Mouse (Mus musculus) hindbrain, embryonic 10.5 days (tissue): ENCODE results near the gene Pex6. TPM values are rescaled to one million over a fixed set of nuclear protein-coding genes. Genes with fewer than 3 reads are reported as not detected.

ENCODE experiments used
- DNase-seq: peaks from one replicate; pipeline ENCODE4 v3.0.0-alpha.2; 2017; ENCODE audit warnings: low spot score
- H3K27ac ChIP-seq: fragments of 300-500 bp; sonication (generic); 2 replicates; pipeline ENCODE4 v1.5.1; 2016; ENCODE audit warnings: mild to moderate bottlenecking, moderate library complexity
- H3K27me3 ChIP-seq: fragments of 300-500 bp; sonication (generic); 2 replicates; pipeline ENCODE4 v1.6.1; 2016; ENCODE audit warnings: mild to moderate bottlenecking; ENCODE audit not compliant: poor library complexity, insufficient read depth, severe bottlenecking
- H3K36me3 ChIP-seq: fragments of 300-500 bp; sonication (generic); 2 replicates; pipeline ENCODE4 v1.6.1; 2016; ENCODE audit warnings: mild to moderate bottlenecking, moderate library complexity
- H3K4me1 ChIP-seq: fragments of 300-500 bp; sonication (generic); replicated peaks from 2 replicates; pipeline ENCODE4 v1.6.1; 2016; ENCODE audit warnings: mild to moderate bottlenecking
- H3K4me3 ChIP-seq: fragments of 300-500 bp; sonication (generic); 2 replicates; pipeline ENCODE4 v1.5.1; 2016; ENCODE audit warnings: mild to moderate bottlenecking, moderate library complexity
- H3K9me3 ChIP-seq: fragments of 300-500 bp; sonication (generic); 2 replicates; pipeline ENCODE4 v1.6.1; 2016; ENCODE audit warnings: mild to moderate bottlenecking, moderate library complexity
- WGBS: fragments of 180-500 bp; shearing (Covaris S2); methylation state at CpG from one replicate; pipeline ENCODE4 v1.1.7; 2016; 5-methylcytosine and 5-hydroxymethylcytosine counted together
- polyA plus RNA-seq: library from polyadenylated mRNA; unstranded; fragments of >200 nt; fragmentation: Nextera tagmentation; extraction: Ambion mirVana; gene quantifications from 2 replicates; pipeline ENCODE4 v1.2.1, GENCODE M21; 2016

The Pex6 gene
- polyA plus RNA-seq, 1 experiment from 2014 or later = 25.7 TPM

DNA sequence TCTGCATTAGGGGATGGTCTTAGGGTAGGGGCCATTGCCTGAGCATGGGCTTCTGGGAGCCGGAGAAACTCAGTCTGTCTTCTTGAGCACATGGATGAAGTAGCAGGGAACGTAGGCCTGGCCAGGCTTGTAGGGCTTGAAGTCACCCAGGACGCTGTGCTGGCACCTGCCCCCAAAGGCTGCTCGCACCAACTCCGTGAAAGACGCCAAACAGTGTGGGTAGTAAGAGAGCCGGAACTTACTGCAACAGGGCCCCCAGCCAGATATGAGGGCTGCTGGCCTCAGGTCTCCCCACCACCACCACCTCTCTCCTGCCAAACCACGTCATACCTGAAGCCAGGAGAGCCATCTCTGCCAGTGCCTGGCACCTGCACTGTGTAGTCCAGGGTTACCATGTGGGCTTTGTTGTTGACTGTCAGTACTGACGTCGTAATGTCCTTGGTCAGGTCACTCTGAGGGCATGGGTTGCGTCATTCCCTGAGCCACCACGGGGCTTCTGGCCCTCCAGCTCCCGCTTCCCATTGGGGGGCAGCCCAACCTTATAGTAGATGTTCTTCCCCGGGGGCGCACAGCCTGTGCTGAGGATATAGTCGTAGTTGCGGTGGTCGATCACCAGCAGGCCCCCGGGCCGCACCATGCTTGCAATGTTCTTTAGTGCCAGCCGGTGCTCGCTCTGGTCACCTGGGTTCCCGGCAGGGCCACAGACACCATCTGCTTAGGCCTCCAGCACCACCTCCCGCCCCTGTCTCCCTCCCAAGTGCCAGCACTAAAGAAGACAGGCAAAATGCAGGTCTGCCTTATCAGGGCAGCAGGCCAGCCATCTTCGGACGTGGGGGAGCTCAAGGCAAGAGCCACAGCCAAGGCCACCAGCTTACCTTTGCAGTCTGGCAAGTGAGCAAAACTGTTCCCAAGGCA lies 14.7 kb downstream of the Pex6 start:
- Histone ChIP-seq H3K27me3 (peaks cover 22% of the 10 kb centered on the region), H3K27ac (no peak overlapping the region), H3K9me3 (no peaks in the 10 kb centered on the region), H3K36me3 (peaks cover 52% of the 10 kb centered on the region), H3K4me1 (peaks cover 15% of the 10 kb centered on the region), H3K4me3 (no peak overlapping the region)
- no peak for DNase-seq
- 94% methylated on average over 26 of the region's 26 CpGs for WGBS

DNA sequence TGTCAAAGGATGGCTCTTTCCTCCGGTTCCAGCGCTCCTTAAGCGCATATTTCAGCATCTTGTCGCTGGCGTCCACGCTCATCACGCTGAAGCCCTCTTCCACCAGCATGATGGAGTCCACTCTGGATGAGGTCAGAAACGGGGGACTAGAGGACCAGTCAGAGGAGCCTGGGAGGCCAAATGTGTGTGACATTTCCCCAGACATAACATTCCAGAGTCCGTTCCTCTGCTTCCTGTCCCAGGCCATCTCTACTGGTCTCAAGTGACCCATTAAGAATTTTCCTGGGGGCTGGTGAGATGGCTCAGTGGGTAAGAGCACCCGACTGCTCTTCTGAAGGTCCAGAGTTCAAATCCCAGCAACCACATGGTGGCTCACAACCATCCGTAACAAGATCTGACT lies 16.0 kb downstream of the Pex6 start:
- 91% methylated on average over 11 of the region's 11 CpGs for WGBS
- Histone ChIP-seq H3K4me1 (peaks cover 15% of the 10 kb centered on the region), H3K9me3 (no peaks in the 10 kb centered on the region), H3K36me3 (peaks cover 40% of the 10 kb centered on the region), H3K27ac (no peak overlapping the region), H3K27me3 (peaks cover 22% of the 10 kb centered on the region), H3K4me3 (no peak overlapping the region)
- no peak for DNase-seq

DNA sequence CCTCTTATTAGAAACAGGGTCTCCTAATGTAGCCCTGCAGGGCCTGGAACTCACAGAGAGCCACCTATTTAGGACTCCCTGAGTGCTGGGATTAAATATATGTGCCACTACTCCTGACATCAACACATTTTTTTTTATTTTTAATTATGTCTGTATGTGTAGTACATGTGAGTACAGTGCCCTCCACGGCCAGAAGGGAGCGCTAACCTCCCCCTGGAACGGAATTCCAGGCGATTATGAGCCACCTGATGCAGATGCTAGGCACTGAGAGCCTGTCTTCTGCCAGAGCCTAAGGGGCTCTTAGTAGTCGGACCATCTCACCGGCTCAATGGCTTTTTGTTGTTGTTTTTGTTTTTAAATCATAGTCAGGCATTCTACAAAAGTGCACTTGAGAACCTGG lies 16.8 kb downstream of the Pex6 start:
- DNase-seq = peak; percentile 31
- Histone ChIP-seq H3K9me3 (no peaks in the 10 kb centered on the region), H3K4me3 (no peak overlapping the region), H3K27ac (no peak overlapping the region), H3K36me3 (peaks cover 34% of the 10 kb centered on the region), H3K4me1 (peaks cover 15% of the 10 kb centered on the region), H3K27me3 (peaks cover 22% of the 10 kb centered on the region)
- 38% methylated on average over 6 of the region's 6 CpGs for WGBS

DNA sequence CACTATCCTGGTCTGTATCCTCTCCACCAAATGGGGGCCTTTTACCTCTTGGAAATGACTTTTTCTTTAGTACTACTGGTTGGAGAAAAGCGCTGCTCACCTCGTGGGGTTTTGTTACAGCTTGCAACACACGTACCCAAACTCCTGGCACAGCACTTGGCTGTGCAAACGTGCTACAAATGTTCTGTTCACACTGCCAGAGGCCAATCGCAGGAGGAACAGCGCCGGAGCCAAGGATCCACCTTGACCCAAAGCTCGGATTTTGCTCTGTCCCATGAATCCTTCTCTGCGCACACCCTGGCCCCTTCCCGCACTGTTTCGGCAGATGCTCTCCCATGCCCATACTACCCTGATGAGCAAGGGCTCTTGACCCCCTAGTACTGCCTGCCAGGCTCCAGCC lies 17.2 kb downstream of the Pex6 start:
- Histone ChIP-seq H3K27me3 (peaks cover 22% of the 10 kb centered on the region), H3K4me3 (no peak overlapping the region), H3K9me3 (no peaks in the 10 kb centered on the region), H3K27ac (no peak overlapping the region), H3K36me3 (peaks cover 30% of the 10 kb centered on the region), H3K4me1 (peaks cover 15% of the 10 kb centered on the region)
- 48% methylated on average over 11 of the region's 11 CpGs for WGBS
- no peak for DNase-seq

DNA sequence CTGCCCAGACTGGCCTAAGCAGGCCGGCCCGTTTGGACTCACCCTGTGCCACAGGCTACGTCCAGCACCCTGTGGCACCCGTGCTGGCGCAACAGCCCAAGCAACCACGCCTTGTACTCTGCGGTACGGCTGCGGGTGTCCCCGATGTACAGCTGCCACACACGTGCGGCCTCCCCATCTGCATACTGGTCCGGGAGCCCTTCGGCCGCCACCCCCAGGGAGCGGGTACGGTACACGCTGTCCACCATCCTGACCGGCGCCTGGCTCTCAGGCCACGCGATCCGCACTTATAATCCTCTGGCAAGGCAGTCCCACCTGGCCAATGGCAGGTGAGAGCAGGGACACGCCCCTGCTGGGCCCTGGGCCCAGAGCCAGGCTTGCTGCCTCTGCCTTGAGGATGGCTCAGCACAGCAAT lies 17.6 kb downstream of the Pex6 start, which contains the start of gene Gnmt:
Gene Gnmt (minus strand): TSS at position 265 of the 415 bp plus-strand sequence.
- no peak for DNase-seq
- H3K27ac ChIP-seq = no peak within 1 kb of the TSS
- H3K9me3 ChIP-seq = no peaks in the 10 kb centered on the region
- 17% methylated on average over 24 of the region's 24 CpGs for WGBS
- H3K36me3 ChIP-seq = peaks cover 26% of the 10 kb centered on the region
- H3K4me3 ChIP-seq = no peak within 1 kb of the TSS
- peaks cover 15% of the 10 kb centered on the region for H3K4me1 ChIP-seq
- H3K27me3 ChIP-seq = peaks cover 22% of the 10 kb centered on the region

DNA sequence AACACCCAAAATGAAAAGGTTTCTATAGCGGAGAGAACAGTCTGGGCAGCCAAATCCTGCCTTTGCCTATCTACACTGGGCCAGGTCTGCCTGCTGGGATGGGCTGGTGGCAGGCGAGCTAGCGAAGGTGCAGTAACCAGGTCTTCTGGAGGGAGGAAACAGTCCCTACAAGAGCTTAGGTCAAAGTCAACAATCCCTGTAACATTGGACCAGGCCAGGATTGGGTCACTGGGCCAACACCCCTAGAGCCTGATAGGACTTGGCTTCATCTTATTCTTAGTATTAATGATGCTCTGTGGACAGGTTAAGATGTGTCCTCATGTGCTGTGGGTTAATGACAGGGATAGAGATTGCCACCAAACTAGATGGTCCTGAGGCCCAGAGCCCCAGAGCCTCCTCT lies 22.8 kb downstream of the Pex6 start:
- no peak overlapping the region for H3K27ac ChIP-seq
- peaks cover 47% of the 10 kb centered on the region for H3K36me3 ChIP-seq
- peaks cover 2% of the 10 kb centered on the region for H3K4me1 ChIP-seq
- DNase-seq = no peak
- 96% methylated on average over 3 of the region's 3 CpGs for WGBS
- no peak overlapping the region for H3K4me3 ChIP-seq
- H3K9me3 ChIP-seq = no peaks in the 10 kb centered on the region
- peaks cover 9% of the 10 kb centered on the region for H3K27me3 ChIP-seq

DNA sequence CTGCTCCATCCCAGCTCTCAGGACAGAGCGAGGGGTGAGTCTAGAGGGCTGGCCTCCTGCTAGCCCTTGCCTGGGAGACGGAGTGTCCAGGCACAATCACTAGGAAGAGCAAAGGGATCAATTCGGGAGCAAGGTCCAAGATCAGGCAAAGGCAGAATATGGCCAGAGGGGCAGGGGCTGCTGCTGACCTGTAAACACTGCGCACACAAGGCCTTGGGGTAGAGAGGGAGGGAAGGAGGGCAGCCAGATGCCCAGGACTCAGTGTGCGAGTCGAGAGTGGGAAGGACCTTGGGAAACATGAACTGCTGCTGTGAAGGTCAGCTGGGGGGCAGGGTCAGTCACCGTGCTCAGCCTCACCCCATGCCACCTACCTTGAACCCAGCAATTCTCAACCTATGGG lies 24.0 kb downstream of the Pex6 start:
- Histone ChIP-seq H3K4me3 (no peak overlapping the region), H3K27me3 (no peaks in the 10 kb centered on the region), H3K27ac (no peak overlapping the region), H3K36me3 (peaks cover 51% of the 10 kb centered on the region), H3K4me1 (no peaks in the 10 kb centered on the region), H3K9me3 (no peaks in the 10 kb centered on the region)
- 83% methylated on average over 7 of the region's 7 CpGs for WGBS
- DNase-seq = no peak

DNA sequence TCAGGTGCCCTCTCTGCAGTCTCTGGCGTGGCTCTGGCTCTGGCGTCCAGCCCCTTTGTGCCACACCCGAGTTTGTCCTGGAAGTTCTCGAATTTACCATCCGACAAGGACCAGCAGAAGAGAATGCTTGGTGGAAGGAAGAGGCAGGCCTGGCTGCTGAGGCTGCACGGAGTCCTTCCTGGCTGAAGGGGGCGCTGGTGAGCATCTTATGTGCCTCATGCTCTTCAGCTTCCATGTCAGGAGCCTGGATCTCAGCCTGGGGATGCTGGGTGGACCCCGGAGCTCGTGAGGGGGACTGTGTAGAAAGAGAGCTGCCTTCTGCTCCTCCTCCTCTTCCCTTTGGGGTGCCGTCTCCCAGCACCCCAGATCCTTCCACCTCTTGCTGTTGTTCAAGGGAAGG lies 24.9 kb downstream of the Pex6 start:
- Histone ChIP-seq H3K4me1 (no peaks in the 10 kb centered on the region), H3K4me3 (no peak overlapping the region), H3K27ac (no peak overlapping the region), H3K36me3 (peaks cover 53% of the 10 kb centered on the region), H3K27me3 (no peaks in the 10 kb centered on the region), H3K9me3 (no peaks in the 10 kb centered on the region)
- 69% methylated on average over 10 of the region's 10 CpGs for WGBS
- DNase-seq = peak; percentile 29

DNA sequence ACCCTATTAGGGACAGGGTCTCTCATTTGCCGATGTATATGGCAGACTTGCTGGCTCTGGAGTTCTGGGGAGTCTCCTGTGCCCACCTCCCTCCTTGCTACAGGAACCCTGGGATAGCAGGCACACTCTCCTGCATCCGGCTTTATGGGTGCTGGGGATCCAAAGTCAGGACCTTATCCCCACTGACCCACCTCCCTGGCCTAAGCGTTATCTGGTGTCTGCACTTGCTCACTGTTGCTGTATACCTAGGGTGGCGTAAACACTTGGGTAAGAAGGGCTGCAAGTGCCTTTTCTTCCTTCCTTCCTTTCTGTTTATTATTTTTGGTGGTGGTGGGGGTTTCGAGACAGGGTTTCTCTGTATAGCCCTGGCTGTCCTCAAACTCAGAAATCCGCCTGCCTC lies 30.0 kb downstream of the Pex6 start:
- no peaks in the 10 kb centered on the region for H3K27me3 ChIP-seq
- 88% methylated on average over 6 of the region's 6 CpGs for WGBS
- no peak overlapping the region for H3K4me3 ChIP-seq
- H3K4me1 ChIP-seq = no peaks in the 10 kb centered on the region
- H3K27ac ChIP-seq = no peak overlapping the region
- H3K36me3 ChIP-seq = peaks cover 80% of the 10 kb centered on the region
- no peak for DNase-seq
- no peaks in the 10 kb centered on the region for H3K9me3 ChIP-seq

DNA sequence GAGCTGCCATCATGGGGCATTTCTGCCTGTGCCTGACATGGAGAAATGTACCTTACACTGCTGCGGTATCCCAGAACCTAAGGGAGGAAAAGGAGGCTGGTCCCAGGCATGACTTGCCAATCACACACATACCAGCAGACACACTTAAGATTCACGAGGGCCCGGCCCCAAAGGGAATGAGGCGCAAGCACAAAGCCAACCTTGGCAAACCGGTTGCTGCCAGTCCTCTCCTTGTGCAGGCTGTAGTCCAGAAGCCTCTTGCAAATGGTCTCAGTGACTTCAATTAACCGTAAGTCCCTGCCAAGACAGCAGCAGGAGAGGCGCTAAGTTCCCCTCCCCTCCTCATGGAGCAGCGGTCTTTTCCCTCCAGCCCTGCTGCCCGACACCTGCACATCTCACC lies 31.7 kb downstream of the Pex6 start:
- DNase-seq = no peak
- Histone ChIP-seq H3K4me1 (no peaks in the 10 kb centered on the region), H3K4me3 (no peak overlapping the region), H3K27ac (no peak overlapping the region), H3K27me3 (no peaks in the 10 kb centered on the region), H3K9me3 (no peaks in the 10 kb centered on the region), H3K36me3 (peaks cover 82% of the 10 kb centered on the region)
- 92% methylated on average over 9 of the region's 9 CpGs for WGBS

DNA sequence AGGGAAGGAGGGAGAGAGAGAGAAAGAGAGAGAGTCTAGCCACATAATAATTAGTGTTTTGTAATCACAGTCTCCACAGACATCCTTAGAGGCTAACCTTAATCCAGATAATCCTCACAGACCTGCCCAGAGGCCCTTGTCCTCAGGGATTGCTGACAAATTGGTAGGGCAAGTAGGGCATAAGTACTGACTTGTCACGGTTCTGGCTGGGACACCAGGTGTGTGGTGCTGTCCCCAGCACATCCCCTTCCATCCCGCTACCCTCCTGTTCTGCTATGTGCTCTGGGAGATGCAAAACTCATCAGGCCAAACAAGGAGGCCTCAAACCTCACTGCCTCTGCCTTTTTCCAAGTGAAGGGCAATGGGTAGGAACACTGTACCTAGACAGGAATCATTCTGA lies 34.2 kb downstream of the Pex6 start:
- Histone ChIP-seq H3K4me3 (no peak overlapping the region), H3K9me3 (no peaks in the 10 kb centered on the region), H3K36me3 (peaks cover 77% of the 10 kb centered on the region), H3K4me1 (peaks cover 1% of the 10 kb centered on the region), H3K27me3 (no peaks in the 10 kb centered on the region), H3K27ac (no peak overlapping the region)
- DNase-seq = no peak
- WGBS = 85% methylated on average over 2 of the region's 2 CpGs

DNA sequence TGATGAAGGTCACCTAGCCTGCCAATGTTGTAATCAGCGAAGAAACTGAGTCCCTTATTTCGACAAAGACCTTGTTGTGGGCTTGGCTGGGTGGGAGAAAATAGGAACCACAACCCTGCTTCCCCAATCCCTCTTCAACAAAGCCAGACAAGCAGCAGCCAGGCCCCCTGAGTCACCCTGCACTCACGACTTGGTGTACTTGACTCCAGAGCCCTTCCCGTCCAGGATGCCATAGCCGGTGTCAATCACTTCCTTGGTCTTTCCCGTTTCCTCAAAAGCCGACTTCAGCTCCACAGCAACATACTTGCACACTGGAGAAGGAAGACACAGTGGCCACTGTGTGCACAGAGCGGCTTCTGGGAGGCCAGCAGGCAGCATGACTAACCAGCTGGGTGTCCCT lies 36.0 kb downstream of the Pex6 start:
- peaks cover 64% of the 10 kb centered on the region for H3K36me3 ChIP-seq
- H3K9me3 ChIP-seq = no peaks in the 10 kb centered on the region
- no peak for DNase-seq
- WGBS = 83% methylated on average over 8 of the region's 8 CpGs
- peaks cover 13% of the 10 kb centered on the region for H3K4me1 ChIP-seq
- no peaks in the 10 kb centered on the region for H3K27me3 ChIP-seq
- H3K27ac ChIP-seq = no peak overlapping the region
- H3K4me3 ChIP-seq = no peak overlapping the region

DNA sequence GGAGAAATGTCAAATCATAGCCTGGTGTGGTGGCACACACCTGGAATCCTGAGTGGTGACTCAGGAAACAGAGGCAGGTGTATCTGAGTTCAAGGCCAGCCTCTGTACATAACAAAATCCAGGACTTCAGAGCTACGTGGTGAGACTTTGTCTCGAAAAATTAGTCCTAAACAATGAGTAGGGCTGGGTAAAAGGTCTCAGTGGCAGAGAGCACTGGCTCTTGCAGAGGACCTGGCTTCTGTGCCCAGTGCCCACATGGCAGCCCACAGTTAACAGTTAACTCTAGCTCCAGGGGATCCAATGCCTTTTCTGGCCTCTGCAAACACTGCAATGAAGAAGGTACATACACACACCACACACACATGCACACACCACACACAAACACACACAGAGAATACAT lies 36.5 kb downstream of the Pex6 start:
- Histone ChIP-seq H3K4me1 (peaks cover 18% of the 10 kb centered on the region), H3K27me3 (no peaks in the 10 kb centered on the region), H3K9me3 (no peaks in the 10 kb centered on the region), H3K36me3 (peaks cover 58% of the 10 kb centered on the region), H3K27ac (no peak overlapping the region), H3K4me3 (no peak overlapping the region)
- WGBS = 94% methylated on average over 2 of the region's 2 CpGs
- DNase-seq = no peak
